Mouse (Mus musculus): Measurements from ENCODE around the gene Arid5a.

Arid5a gene

GRCm38 (mm10) chr1:36294402-36294801 is 13.1 kb upstream of the Arid5a start:
- DNase-seq (ENCODE audit: low read depth, low spot score) = no peak

- no peak for DNase-seq (ENCODE audit: low read depth, low spot score)
Measured at GRCm38 (mm10) chr1:36296466-36297149, 10.9 kb upstream of the Arid5a start.

GRCm38 (mm10) chr1:36298107-36298506 is 9.4 kb upstream of the Arid5a start:
- DNase-seq (ENCODE audit: low read depth, low spot score) = no peak

GRCm38 (mm10) chr1:36299126-36299525 is 8.4 kb upstream of the Arid5a start:
- no peak for DNase-seq (ENCODE audit: low read depth, low spot score)

GRCm38 (mm10) chr1:36299676-36300075 is 7.9 kb upstream of the Arid5a start:
- DNase-seq (ENCODE audit: low read depth, low spot score) = no peak

GRCm38 (mm10) chr1:36300486-36300885 is 7.0 kb upstream of the Arid5a start:
- DNase-seq (ENCODE audit: low read depth, low spot score) = no peak

- no peak for DNase-seq (ENCODE audit: low read depth, low spot score)
Measured at GRCm38 (mm10) chr1:36302273-36302672, 5.3 kb upstream of the Arid5a start.

GRCm38 (mm10) chr1:36302957-36303356 is 4.6 kb upstream of the Arid5a start:
- no peak for DNase-seq (ENCODE audit: low read depth, low spot score)

GRCm38 (mm10) chr1:36303381-36304320 is 3.9 kb upstream of the Arid5a start:
- DNase-seq (ENCODE audit: low read depth, low spot score) = no peak

GRCm38 (mm10) chr1:36304764-36305163 is 2.8 kb upstream of the Arid5a start:
- no peak for DNase-seq (ENCODE audit: low read depth, low spot score)

- DNase-seq (ENCODE audit: low read depth, low spot score) = no peak
Measured at GRCm38 (mm10) chr1:36306120-36306519, 1.4 kb upstream of the Arid5a start.

GRCm38 (mm10) chr1:36307121-36307494 is 425 bp upstream of the Arid5a start:
- DNase-seq (ENCODE audit: low read depth, low spot score) = no peak

- DNase-seq (ENCODE audit: low read depth, low spot score) = no peak
Measured at GRCm38 (mm10) chr1:36308451-36308901, 943 bp downstream of the Arid5a start.

- DNase-seq (ENCODE audit: low read depth, low spot score) = no peak
Measured at GRCm38 (mm10) chr1:36308966-36309475, 1.5 kb downstream of the Arid5a start.

- DNase-seq (ENCODE audit: low read depth, low spot score) = no peak
Measured at GRCm38 (mm10) chr1:36309498-36309901, 2.0 kb downstream of the Arid5a start.

- no peak for DNase-seq (ENCODE audit: low read depth, low spot score)
Measured at GRCm38 (mm10) chr1:36314959-36315775, 7.6 kb downstream of the Arid5a start.

GRCm38 (mm10) chr1:36315776-36316100 is 8.2 kb downstream of the Arid5a start:
- DNase-seq (ENCODE audit: low read depth, low spot score) = no peak

- DNase-seq (ENCODE audit: low read depth, low spot score) = no peak
Measured at GRCm38 (mm10) chr1:36321164-36321563, 13.6 kb downstream of the Arid5a start.

- DNase-seq (ENCODE audit: low read depth, low spot score) = no peak
Measured at GRCm38 (mm10) chr1:36321829-36322573, 14.5 kb downstream of the Arid5a start.

- no peak for DNase-seq (ENCODE audit: low read depth, low spot score)
Measured at GRCm38 (mm10) chr1:36323076-36323475, 15.5 kb downstream of the Arid5a start.

Data from c-Kit-negative CD71-positive TER-119-positive erythroid progenitor cells, embryonic 14.5 days (primary cell).